Mouse (Mus musculus) liver, postnatal 0 days (tissue): ENCODE measurements around the gene Rgs2.

Source experiments
- CTCF ChIP-seq: sonication (generic); IDR thresholded peaks from 2 replicates; pipeline ENCODE4 v1.5.1; 2016; ENCODE audit warnings: antibody characterized with exemption, low read depth
- EP300 ChIP-seq: IDR thresholded peaks from 2 replicates; pipeline ENCODE4 v1.6.1; 2016; ENCODE audit warnings: antibody characterized with exemption, low read depth, mild to moderate bottlenecking

DNA sequence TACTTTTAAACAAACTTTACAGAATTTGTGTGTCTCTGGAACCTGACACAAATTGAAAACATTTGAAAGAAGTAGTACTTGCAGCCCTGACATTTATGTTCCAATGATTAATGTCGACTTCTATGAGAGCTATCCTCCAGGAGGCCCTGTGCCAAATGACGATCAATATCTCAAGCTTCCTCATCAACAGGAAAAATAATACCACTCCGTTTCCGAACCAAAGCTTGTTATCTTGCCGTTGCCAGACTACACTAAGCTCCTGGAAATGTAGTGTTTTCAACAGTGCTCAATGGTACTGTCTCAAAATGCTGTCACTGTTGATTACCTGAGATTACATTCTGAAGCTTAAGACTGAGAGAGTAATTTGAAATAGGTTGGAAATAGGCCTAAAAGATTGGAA lies 13.7 kb downstream of the Rgs2 start:
- TF ChIP-seq CTCF (no peak), EP300 (no peak)
